Comparison of ENCODE assay signal across 14 mouse cellular contexts in genomic region chr5:142782459-142783141, GRCm38 (mm10). TPM values are rescaled to one million over a fixed set of nuclear protein-coding genes. Genes with fewer than 3 reads are reported as not detected.
DNase-seq lines count a peak whose midpoint lies in the region; ATAC-seq and TF ChIP-seq lines count a peak whose summit lies in the region.
"Had no signal": no experiment of that assay in that cellular context is flagged by ENCODE, and none has a peak within 500 bp of the region (broad histone marks: within the 10 kb centered on the region; RNA-seq: fewer than 3 reads in every experiment).

No protein-coding gene starts in this region.

- H3K36me3 ChIP-seq in thymus, adult 2 months (ENCODE audit: control insufficient read depth, insufficient read depth, low read length) = peaks cover 7% of the 10 kb centered on the region; the same call in 1 of the 2 replicates
- peaks cover 36% of the 10 kb centered on the region for H3K36me3 ChIP-seq in intestine, postnatal 0 days (ENCODE audit: control insufficient read depth, insufficient read depth)

- no peak for TF ChIP-seq POLR2A in thymus, adult 2 months (IDR thresholded peaks at IDR 0.05; ENCODE audit: control insufficient read depth, extremely low read depth, insufficient read depth, low read length, poor library complexity)

- peaks cover 21% of the 10 kb centered on the region for H3K4me1 ChIP-seq in thymus, adult 2 months (replicated peaks; ENCODE audit: control insufficient read depth, insufficient read depth, low read length)
- peaks cover 5% of the 10 kb centered on the region for H3K4me1 ChIP-seq in intestine, postnatal 0 days (replicated peaks; ENCODE audit: control insufficient read depth, insufficient read depth, low read length)

- H3K27ac ChIP-seq in thymus, adult 2 months (ENCODE audit: control insufficient read depth, insufficient read depth, low read length) = no peak overlapping the region
- H3K27ac ChIP-seq in intestine, postnatal 0 days (ENCODE audit: low read depth, low read length) = peak overlapping the region; percentile 91
- H3K27ac ChIP-seq: heart, embryonic 15.5 days; hindbrain, embryonic 14.5 days had no signal

- no peaks in the 10 kb centered on the region for H3K9me3 ChIP-seq in intestine, postnatal 0 days (ENCODE audit: control insufficient read depth)
- H3K9me3 ChIP-seq: heart, embryonic 15.5 days had no signal

- WGBS in thymus, adult 2 months = 79% methylated on average over 8 of the region's 8 CpGs
- WGBS in intestine, postnatal 0 days = 35% methylated on average over 8 of the region's 8 CpGs

- H3K4me2 ChIP-seq in intestine, postnatal 0 days (replicated peaks; ENCODE audit: low read depth) = peak overlapping the region; percentile 38
- H3K4me2 ChIP-seq: heart, embryonic 15.5 days; hindbrain, embryonic 14.5 days had no signal

- peak; percentile 37 for DNase-seq in kidney, adult 9 months
- DNase-seq in kidney, postnatal 36 days = no peak
- DNase-seq in thymus, postnatal 0 days (ENCODE audit: low spot score) = peak; percentile 19
- DNase-seq in thymus, adult 2 months = no peak
- no peak for DNase-seq in urinary bladder, postnatal 14 days (ENCODE audit: low spot score)
- no peak for DNase-seq in gastrocnemius, adult 8-10 months (ENCODE audit: low spot score in 2 of 2)
- DNase-seq: cerebellum, adult 2 months; gastrocnemius, postnatal 36 days; lung, adult 2 months; right cerebral cortex, postnatal 25 days had no signal

- H3K27me3 ChIP-seq in thymus, adult 2 months (ENCODE audit: control insufficient read depth, insufficient read depth, low read length) = no peaks in the 10 kb centered on the region
- H3K27me3 ChIP-seq in intestine, postnatal 0 days (replicated peaks; ENCODE audit: control insufficient read depth, insufficient read depth, low read length) = no peaks in the 10 kb centered on the region
- H3K27me3 ChIP-seq: heart, embryonic 15.5 days had no signal

- H3K4me3 ChIP-seq in thymus, adult 2 months (ENCODE audit: control insufficient read depth, insufficient read depth, low read length) = no peak overlapping the region
- H3K4me3 ChIP-seq in intestine, postnatal 0 days (ENCODE audit: low read depth, low read length) = no peak overlapping the region
- H3K4me3 ChIP-seq: erythroblast, embryonic 14.5 days; heart, embryonic 15.5 days had no signal

- no peak overlapping the region for H3K9ac ChIP-seq in intestine, postnatal 0 days (ENCODE audit: low read depth, low read length)
- H3K9ac ChIP-seq: heart, embryonic 15.5 days; hindbrain, embryonic 14.5 days had no signal

- peak; percentile 98 for ATAC-seq in intestine, postnatal 0 days

- no peak for TF ChIP-seq CTCF in thymus, adult 2 months (IDR thresholded peaks at IDR 0.05; ENCODE audit: borderline replicate concordance, control insufficient read depth, extremely low read depth, insufficient read depth, low read length, poor library complexity)
- no peak for TF ChIP-seq CTCF in intestine, postnatal 0 days (IDR thresholded peaks at IDR 0.05; ENCODE audit: low read depth)

RNA-seq across cellular contexts. Expression of gene Tnrc18, which starts 34.9 kb away (rescaled TPM):
- polyA plus RNA-seq in thymus, postnatal 0 days (2015; fragmentation: Nextera tagmentation; extraction: Ambion mirVana) = 6.9 and 9.6 TPM in 2 replicates
- polyA plus RNA-seq in thymus, adult 2 months (2012; rRNA removed) = 48.6 and 56.9 TPM in 2 replicates
- 9.9 and 11.7 TPM in 2 replicates for polyA plus RNA-seq in intestine, postnatal 0 days (2015; fragmentation: Nextera tagmentation; extraction: Ambion mirVana)
- total RNA-seq in gastrocnemius, adult 8-10 months (2022) = 10 to 100 TPM; 26.0 to 42.3 (median 30.7) TPM

Comparison
In these comparisons a context has a peak if more than half of its experiments do, and no peak if none do; other contexts are left out.
1. DNase-seq: peak in kidney, adult 9 months (single experiment) and thymus, postnatal 0 days (single experiment); none in kidney, postnatal 36 days (0 of 2), thymus, adult 2 months (single experiment), urinary bladder, postnatal 14 days (single experiment) and gastrocnemius, adult 8-10 months (0 of 2).